Mouse (Mus musculus) hindbrain, postnatal 0 days (tissue): ENCODE results near the gene Plcb1. TPM values are rescaled to one million over a fixed set of nuclear protein-coding genes. Genes with fewer than 3 reads are reported as not detected.

Experiments
- ATAC-seq: fragments of 200-750 bp; cut with Nextera tagmentation; 2 replicates; pipeline ENCODE4 v1.8.0; 2017; ENCODE audit warnings: mild to moderate bottlenecking, moderate TSS enrichment, moderate library complexity
- DNase-seq: peaks from one replicate; pipeline ENCODE4 v3.0.0-alpha.2; 2015; ENCODE audit warnings: low spot score
- H3K27ac ChIP-seq: fragments of 300-500 bp; sonication (generic); 2 replicates; pipeline ENCODE4 v1.5.1; 2014; ENCODE audit warnings: mild to moderate bottlenecking
- H3K27me3 ChIP-seq: fragments of 300-500 bp; sonication (generic); 2 replicates; pipeline ENCODE4 v1.6.1; 2014; ENCODE audit warnings: low read length, mixed read lengths; ENCODE audit not compliant: insufficient read depth
- H3K36me3 ChIP-seq: fragments of 300-500 bp; sonication (generic); 2 replicates; pipeline ENCODE4 v1.6.1; 2014; ENCODE audit warnings: low read length, mixed read lengths; ENCODE audit not compliant: insufficient read depth
- H3K4me1 ChIP-seq: fragments of 300-500 bp; sonication (generic); 2 replicates; pipeline ENCODE4 v1.6.1; 2014; ENCODE audit warnings: antibody characterized with exemption, low read length, mixed read lengths; ENCODE audit not compliant: insufficient read depth
- H3K4me2 ChIP-seq: fragments of 300-500 bp; sonication (generic); 2 replicates; pipeline ENCODE4 v1.6.1; 2014; ENCODE audit warnings: low read depth, mild to moderate bottlenecking, low read length, moderate library complexity, mixed read lengths
- H3K4me3 ChIP-seq: fragments of 300-500 bp; sonication (generic); 2 replicates; pipeline ENCODE4 v1.5.1; 2014; ENCODE audit warnings: low read length
- H3K9ac ChIP-seq: fragments of 300-500 bp; sonication (generic); replicated peaks from 2 replicates; pipeline ENCODE4 v1.6.1; 2014; ENCODE audit warnings: mild to moderate bottlenecking, low read length, moderate library complexity, mixed read lengths
- H3K9me3 ChIP-seq: fragments of 300-500 bp; sonication (generic); 2 replicates; pipeline ENCODE4 v1.6.1; 2016; ENCODE audit warnings: low read length, mixed read lengths
- CTCF ChIP-seq: IDR thresholded peaks from 2 replicates; pipeline ENCODE4 v1.5.1; 2016; ENCODE audit warnings: antibody characterized with exemption, control low read depth, low read depth
- WGBS: fragments of 180-500 bp; shearing (Covaris S2); extraction: QIAGEN DNeasy Blood & Tissue Kit; methylation state at CpG from one replicate; pipeline ENCODE4 v1.1.7; 2014; 5-methylcytosine and 5-hydroxymethylcytosine counted together
- polyA plus RNA-seq: library from polyadenylated mRNA; unstranded; fragments of >200 nt; fragmentation: Nextera tagmentation; extraction: Ambion mirVana; gene quantifications from 2 replicates; pipeline ENCODE4 v1.2.1, GENCODE M21; 2015
- total RNA-seq: library from RNA; depleted of rRNA; stranded (reverse); fragments of >200 nt; gene quantifications from 2 replicates; pipeline ENCODE4 v1.2.3, GENCODE M21; 2014

Plcb1 gene
- total and polyA plus RNA-seq, 2 experiments from 2014 or later = 47.4 to 48.8 TPM

GRCm38 (mm10) chr2:135108607-135109006 is 322.7 kb downstream of the Plcb1 start:
- no peaks in the 10 kb centered on the region for H3K36me3 ChIP-seq
- 37% methylated on average over 2 of the region's 2 CpGs for WGBS
- no peak overlapping the region for H3K4me3 ChIP-seq
- H3K27ac ChIP-seq = no peak overlapping the region
- H3K9ac ChIP-seq = no peak overlapping the region
- no peaks in the 10 kb centered on the region for H3K9me3 ChIP-seq
- ATAC-seq = no peak
- no peak for DNase-seq
- H3K4me2 ChIP-seq = no peak overlapping the region
- H3K4me1 ChIP-seq = no peaks in the 10 kb centered on the region
- no peak for TF ChIP-seq CTCF
- H3K27me3 ChIP-seq = no peaks in the 10 kb centered on the region

- no peaks in the 10 kb centered on the region for H3K36me3 ChIP-seq
- no peaks in the 10 kb centered on the region for H3K27me3 ChIP-seq
- DNase-seq (no peak), ATAC-seq (no peak)
- no peak overlapping the region for H3K4me3 ChIP-seq
- no peak overlapping the region for H3K9ac ChIP-seq
- no peaks in the 10 kb centered on the region for H3K4me1 ChIP-seq
- no peak overlapping the region for H3K4me2 ChIP-seq
- no peak for TF ChIP-seq CTCF
- 0 out of 2 replicates have a peak, but pooled peaks cover 4% of the 10 kb centered on the region for H3K9me3 ChIP-seq
- WGBS = 70% methylated on average over 3 of the region's 3 CpGs
- H3K27ac ChIP-seq = no peak overlapping the region
These were observed 328.7 kb downstream of the Plcb1 start for GRCm38 (mm10) chr2:135114501-135115128.

- Histone ChIP-seq H3K27ac (no peak overlapping the region), H3K9me3 (0 out of 2 replicates have a peak, but pooled peaks cover 4% of the 10 kb centered on the region), H3K4me1 (no peaks in the 10 kb centered on the region), H3K4me2 (no peak overlapping the region), H3K9ac (no peak overlapping the region), H3K4me3 (no peak overlapping the region), H3K27me3 (no peaks in the 10 kb centered on the region), H3K36me3 (no peaks in the 10 kb centered on the region)
- no peak for DNase-seq
- no peak for ATAC-seq
- no peak for TF ChIP-seq CTCF
- 54% methylated on average over 4 of the region's 4 CpGs for WGBS
These were observed 337.2 kb downstream of the Plcb1 start for GRCm38 (mm10) chr2:135123057-135123456.

- H3K27me3 ChIP-seq = no peaks in the 10 kb centered on the region
These were observed 338.0 kb downstream of the Plcb1 start for GRCm38 (mm10) chr2:135123695-135124343.

GRCm38 (mm10) chr2:135140576-135140975 is 354.7 kb downstream of the Plcb1 start:
- Histone ChIP-seq H3K4me2 (peak overlapping the region; percentile 36), H3K4me3 (no peak overlapping the region), H3K9ac (no peak overlapping the region), H3K9me3 (no peaks in the 10 kb centered on the region), H3K27me3 (no peaks in the 10 kb centered on the region), H3K27ac (no peak overlapping the region), H3K36me3 (no peaks in the 10 kb centered on the region), H3K4me1 (no peaks in the 10 kb centered on the region)
- WGBS = 13% methylated on average over 8 of the region's 8 CpGs
- TF ChIP-seq CTCF = no peak
- ATAC-seq = no peak
- DNase-seq = no peak

More at GRCm38 (mm10) chr2:135123695-135124343, 338.0 kb downstream of the Plcb1 start:
- no peak overlapping the region for H3K9ac ChIP-seq
- WGBS = 72% methylated on average over 4 of the region's 4 CpGs
- no peak overlapping the region for H3K27ac ChIP-seq
- no peak overlapping the region for H3K4me3 ChIP-seq
- no peak overlapping the region for H3K4me2 ChIP-seq
- DNase-seq = no peak
- H3K9me3 ChIP-seq = no peaks in the 10 kb centered on the region
- ATAC-seq = peak; percentile 55
- H3K36me3 ChIP-seq = no peaks in the 10 kb centered on the region
- TF ChIP-seq CTCF = no peak
- H3K4me1 ChIP-seq = no peaks in the 10 kb centered on the region

GRCm38 (mm10) chr2:135152289-135152688 is 366.4 kb downstream of the Plcb1 start:
- Histone ChIP-seq H3K4me2 (no peak overlapping the region), H3K4me1 (no peaks in the 10 kb centered on the region), H3K4me3 (no peak overlapping the region), H3K9ac (no peak overlapping the region), H3K27ac (no peak overlapping the region), H3K36me3 (no peaks in the 10 kb centered on the region), H3K9me3 (no peaks in the 10 kb centered on the region), H3K27me3 (no peaks in the 10 kb centered on the region)
- WGBS = 89% methylated on average over 7 of the region's 7 CpGs
- DNase-seq (no peak), ATAC-seq (no peak)
- no peak for TF ChIP-seq CTCF

- peak; percentile 47; the same call in 1 of the 2 replicates for ATAC-seq
- no peaks in the 10 kb centered on the region for H3K27me3 ChIP-seq
- no peaks in the 10 kb centered on the region for H3K36me3 ChIP-seq
- DNase-seq = peak; percentile 12
- 63% methylated on average over 4 of the region's 4 CpGs for WGBS
- H3K4me2 ChIP-seq = no peak overlapping the region
- H3K27ac ChIP-seq = no peak overlapping the region
- no peaks in the 10 kb centered on the region for H3K4me1 ChIP-seq
- no peaks in the 10 kb centered on the region for H3K9me3 ChIP-seq
- no peak overlapping the region for H3K4me3 ChIP-seq
- TF ChIP-seq CTCF = no peak
- no peak overlapping the region for H3K9ac ChIP-seq
These were observed 367.4 kb downstream of the Plcb1 start for GRCm38 (mm10) chr2:135153248-135153647.
